Mouse (Mus musculus): ENCODE data around the gene Pigk.
A peak's percentile ranks its signal among the peaks of the same experiment; 100 is the strongest.

Gene Pigk

DNA sequence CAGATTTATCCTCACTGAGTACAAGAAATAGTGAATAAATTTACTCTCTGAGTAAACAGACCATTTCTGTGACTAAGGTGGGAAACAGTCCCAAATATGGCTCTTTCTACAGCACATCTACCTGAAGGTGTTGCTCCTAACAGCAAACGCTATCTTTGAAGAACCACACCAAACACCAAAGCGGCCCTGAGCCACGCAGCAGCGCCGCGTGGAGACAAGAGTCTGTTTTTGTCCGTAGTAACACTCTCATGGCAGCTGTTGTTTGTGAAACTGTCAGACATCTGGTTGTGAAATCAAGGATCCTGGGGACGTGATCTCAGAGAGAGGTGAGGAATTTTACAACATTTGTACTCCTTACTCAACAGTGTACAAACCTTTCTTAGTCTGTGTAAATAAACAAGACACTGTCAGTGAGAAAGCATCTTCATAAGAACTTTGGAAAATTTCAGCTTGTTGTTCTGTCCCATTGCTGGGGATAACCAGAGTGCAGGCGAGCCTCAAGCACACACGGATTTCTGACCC lies 248.0 kb downstream of the Pigk start:
- ATAC-seq (ENCODE audit: insufficient number of reproducible peaks, low FRiP score, low TSS enrichment): no peak

DNA sequence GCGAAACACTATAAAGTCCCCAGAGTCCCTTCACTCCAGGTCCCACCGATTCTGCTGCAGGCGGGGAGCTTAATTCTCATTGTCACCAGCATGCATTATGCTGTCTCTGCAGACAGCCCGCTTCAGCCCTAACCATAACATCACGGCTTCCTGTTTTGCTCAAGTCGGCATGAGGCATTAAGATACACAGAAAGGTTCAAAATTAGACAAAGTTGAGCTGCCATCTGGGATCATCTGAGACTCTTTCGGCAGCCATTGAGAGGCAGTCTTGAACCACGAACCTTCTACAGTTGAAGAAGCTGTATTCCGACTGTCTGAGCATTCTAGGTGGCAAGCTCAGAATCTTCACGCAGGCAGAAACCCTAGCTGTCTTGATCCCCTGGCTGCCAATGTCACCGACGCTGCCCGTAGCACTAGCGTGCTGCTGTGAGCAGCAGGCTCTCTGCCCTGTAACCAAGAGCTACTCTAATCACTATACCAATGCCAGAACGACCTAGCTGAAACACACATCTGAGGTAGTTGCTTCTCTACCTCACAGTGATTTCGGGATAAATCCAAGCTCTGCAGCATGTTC lies 256.0 kb downstream of the Pigk start:
- ATAC-seq (ENCODE audit: insufficient number of reproducible peaks, low FRiP score, low TSS enrichment): no peak

DNA sequence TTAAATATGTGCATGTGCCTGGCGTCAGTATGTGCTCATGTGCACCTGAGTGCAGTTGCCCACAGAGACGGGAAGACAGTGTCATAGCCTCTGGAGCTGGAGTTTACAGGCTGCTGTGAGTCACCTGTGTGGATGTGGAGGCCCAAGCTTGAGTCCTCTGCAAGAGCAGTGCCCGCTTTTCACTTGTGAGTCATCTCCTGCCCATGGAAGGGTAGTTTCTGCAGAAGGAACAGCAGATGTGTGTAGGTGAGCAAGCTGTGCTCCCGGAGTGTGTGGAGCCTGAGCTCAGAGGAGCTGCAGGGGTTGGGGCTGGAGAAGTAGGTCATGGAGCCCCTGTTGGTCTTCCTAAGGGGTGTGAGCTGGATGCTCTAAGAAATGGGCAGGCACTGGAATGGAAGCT lies 257.5 kb downstream of the Pigk start:
- no peak for ATAC-seq (ENCODE audit: insufficient number of reproducible peaks, low FRiP score, low TSS enrichment)

DNA sequence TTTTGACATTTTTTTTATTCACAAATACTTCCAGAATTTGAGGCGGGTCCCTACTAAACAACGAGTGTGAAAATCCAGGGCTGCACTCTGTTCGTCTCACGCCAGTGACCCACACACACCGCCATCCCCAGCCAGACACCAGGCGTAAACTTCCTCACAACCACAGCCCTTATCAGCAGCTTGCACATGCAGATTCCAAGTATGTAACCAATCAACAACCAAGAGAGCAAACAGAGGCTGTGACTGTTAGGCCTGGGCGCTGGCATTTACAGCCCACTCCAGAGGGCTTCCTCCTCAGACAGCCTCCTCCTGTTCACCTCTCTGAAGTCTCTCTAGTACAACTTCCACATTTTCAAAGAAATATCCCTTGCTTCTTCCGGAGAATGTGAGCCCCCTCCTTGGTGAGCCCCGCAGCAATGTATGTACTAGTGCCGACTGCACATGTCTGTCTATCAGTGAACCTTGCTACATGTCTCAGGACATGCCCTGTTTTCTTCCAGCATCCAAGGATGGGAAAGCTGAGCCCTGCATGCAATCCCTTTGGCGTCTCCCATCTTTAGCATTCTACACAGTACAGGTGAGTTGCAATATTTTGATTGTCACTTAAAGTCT lies 265.7 kb downstream of the Pigk start:
- no peak for ATAC-seq (ENCODE audit: insufficient number of reproducible peaks, low FRiP score, low TSS enrichment)

GRCm38 (mm10) chr3:152980431-152980830 lies 266.5 kb downstream of the Pigk start:
- ATAC-seq (ENCODE audit: insufficient number of reproducible peaks, low FRiP score, low TSS enrichment): no peak; the same call in 1 of the 2 replicates

DNA sequence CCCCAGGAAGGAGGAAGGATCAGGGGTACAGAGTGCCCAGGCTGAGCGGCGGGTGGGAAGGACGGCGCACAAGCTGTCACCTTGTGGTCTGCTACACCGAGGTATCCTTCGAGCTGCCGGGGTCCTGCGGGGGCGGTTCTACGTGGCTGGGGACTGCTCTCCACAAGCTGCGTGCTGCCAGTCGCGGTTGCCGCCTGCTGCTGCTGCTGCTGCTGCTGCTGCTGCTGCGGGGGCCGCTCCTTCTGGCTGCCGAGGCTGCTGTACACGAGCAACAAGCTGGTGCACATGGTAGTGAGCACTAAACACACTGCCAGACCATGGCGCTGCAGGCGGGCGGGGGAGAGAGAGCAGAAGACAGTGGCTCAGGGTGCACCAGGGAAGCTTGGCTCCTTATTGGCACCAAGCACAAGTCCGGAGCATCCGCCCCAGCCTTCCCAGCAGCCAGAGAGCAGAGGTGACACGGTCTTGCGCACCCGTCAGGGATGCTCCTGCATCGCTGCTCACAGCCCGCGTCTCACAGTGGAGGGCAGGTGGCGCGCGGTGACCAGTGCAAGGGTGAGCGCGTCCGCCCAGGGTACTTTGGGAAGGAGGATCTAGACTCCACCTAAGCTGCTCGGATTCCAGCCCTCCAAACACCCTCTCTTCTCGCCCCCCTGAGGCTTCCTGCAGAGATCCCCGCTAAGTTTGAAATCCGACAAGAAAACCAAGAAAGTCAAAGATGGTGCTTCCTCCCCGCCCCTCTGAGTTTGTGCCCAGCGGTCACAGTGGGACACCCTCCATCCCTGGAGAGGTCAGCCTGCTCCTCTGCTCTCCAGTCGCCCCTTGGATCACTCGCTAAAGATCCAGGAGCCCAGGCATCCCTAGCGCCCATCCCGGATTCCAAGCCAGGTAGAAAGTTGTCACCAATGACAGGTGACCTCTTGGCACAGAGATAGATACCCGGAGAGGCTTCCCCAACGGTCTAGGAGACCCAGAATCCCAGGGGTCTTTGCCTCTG lies 267.4 kb downstream of the Pigk start:
- ATAC-seq (ENCODE audit: insufficient number of reproducible peaks, low FRiP score, low TSS enrichment): peak; percentile 74

- ATAC-seq (ENCODE audit: insufficient number of reproducible peaks, low FRiP score, low TSS enrichment): no peak
Measured at GRCm38 (mm10) chr3:152981988-152982387, 268.1 kb downstream of the Pigk start, which contains the start of gene St6galnac5. Gene St6galnac5, minus strand, starts transcription at chr3:152982246.

- no peak for ATAC-seq (ENCODE audit: insufficient number of reproducible peaks, low FRiP score, low TSS enrichment)
Measured at GRCm38 (mm10) chr3:152990787-152991186, 276.9 kb downstream of the Pigk start.

GRCm38 (mm10) chr3:152993608-152994007 lies 279.7 kb downstream of the Pigk start:
- no peak for ATAC-seq (ENCODE audit: insufficient number of reproducible peaks, low FRiP score, low TSS enrichment)

DNA sequence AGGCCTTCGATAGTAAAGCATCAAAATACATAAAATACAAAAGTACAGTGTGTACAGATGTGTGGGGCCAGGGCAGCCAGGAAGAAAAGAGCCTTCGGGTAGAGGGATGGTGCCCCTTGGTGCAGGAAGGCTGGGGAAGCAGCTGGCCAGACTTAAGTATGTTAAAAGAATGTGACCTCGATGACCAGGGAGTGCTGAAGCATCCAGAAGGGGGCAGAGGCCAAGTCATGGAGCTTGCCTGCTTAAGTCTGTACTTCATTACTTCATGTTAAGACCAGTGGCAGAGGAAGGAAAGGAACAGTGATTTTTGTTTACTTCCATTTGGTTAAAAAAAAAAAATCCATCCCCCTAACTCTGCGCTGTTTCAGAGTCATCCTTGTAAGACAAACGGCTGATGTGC lies 284.2 kb downstream of the Pigk start:
- ATAC-seq (ENCODE audit: insufficient number of reproducible peaks, low FRiP score, low TSS enrichment): no peak

GRCm38 (mm10) chr3:152998901-152999300 lies 285.0 kb downstream of the Pigk start:
- ATAC-seq (ENCODE audit: insufficient number of reproducible peaks, low FRiP score, low TSS enrichment): no peak

DNA sequence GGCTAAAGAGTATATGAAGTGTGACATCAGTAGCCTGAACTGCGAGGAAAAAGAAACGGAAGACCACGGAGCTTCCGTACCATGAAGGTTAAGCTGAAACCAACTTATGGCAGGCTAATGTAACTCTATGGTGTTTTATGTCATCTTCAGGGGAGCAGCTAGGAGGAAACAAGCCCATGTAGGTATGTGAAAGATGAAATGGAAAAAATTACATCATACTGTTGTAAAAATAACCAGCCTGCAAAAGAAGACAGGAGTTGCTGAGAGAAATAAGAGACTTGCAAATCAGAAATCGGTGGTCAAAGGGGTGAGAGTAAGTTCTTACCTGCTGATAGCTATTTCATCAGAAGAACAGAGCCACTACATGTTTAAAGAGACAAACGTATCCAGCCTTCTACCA lies 293.0 kb downstream of the Pigk start:
- no peak for ATAC-seq (ENCODE audit: insufficient number of reproducible peaks, low FRiP score, low TSS enrichment)

- ATAC-seq (ENCODE audit: insufficient number of reproducible peaks, low FRiP score, low TSS enrichment): no peak
Measured at GRCm38 (mm10) chr3:153016355-153016754, 302.5 kb downstream of the Pigk start.

DNA sequence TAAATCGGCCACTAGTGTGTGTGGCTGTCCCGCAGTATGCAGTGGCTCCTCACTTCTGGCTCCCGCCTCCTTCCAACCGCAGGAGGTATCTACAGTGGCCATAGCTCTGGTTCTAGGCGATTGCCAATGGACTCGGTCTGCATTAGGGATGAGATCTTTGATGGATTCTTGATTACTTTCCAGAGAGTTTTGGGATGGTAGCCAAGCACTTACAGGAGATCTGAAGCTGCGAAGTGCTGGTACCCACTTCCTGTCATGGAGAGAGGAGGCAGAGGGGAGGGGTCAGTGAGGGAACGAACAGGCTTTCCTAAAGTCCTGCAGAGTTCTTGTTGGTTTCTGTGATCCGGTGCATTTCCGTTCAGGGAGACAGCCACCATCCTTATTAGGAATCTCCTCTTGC lies 304.2 kb downstream of the Pigk start:
- no peak for ATAC-seq (ENCODE audit: insufficient number of reproducible peaks, low FRiP score, low TSS enrichment)

DNA sequence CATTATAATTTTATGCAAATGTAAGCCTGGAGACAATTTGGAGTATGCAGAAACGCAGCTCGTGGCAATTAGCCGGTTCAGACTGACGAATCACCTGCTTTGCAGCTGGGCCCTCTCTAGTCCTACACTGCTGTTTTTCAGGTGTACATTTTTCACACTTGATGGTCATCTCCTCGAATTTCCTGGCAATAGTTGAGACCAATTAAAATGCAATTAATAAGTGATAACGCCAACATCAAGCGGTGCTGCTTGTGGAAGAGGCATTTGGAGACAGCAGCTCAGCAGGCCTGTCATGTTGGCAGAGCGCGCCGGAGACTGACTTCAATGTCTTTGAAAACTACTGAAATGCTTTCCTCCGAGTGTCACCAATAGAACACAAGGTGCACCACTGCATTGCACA lies 310.1 kb downstream of the Pigk start:
- no peak for ATAC-seq (ENCODE audit: insufficient number of reproducible peaks, low FRiP score, low TSS enrichment)

All from cerebellum, adult (tissue).